Mouse (Mus musculus) hindbrain, embryonic 15.5 days (tissue): ENCODE results near the gene Tmsb15l. TPM values are rescaled to one million over a fixed set of nuclear protein-coding genes. Genes with fewer than 3 reads are reported as not detected.
"Not testable (repeated sequence)": the region's sequence is repeated elsewhere in the genome, so short reads cannot be mapped to it uniquely, and the experiment has no call there.

ENCODE experiments used
- ATAC-seq: fragments of 200-750 bp; cut with Nextera tagmentation; 2 replicates; pipeline ENCODE4 v1.8.0; 2017; ENCODE audit warnings: low read depth, moderate number of reproducible peaks, moderate TSS enrichment; ENCODE audit not compliant: low FRiP score
- H3K27ac ChIP-seq: fragments of 300-500 bp; sonication (generic); replicated peaks from 2 replicates; pipeline ENCODE4 v1.5.1; 2015; ENCODE audit warnings: mild to moderate bottlenecking, inconsistent platforms
- H3K27me3 ChIP-seq: fragments of 300-500 bp; sonication (generic); 2 replicates; pipeline ENCODE4 v1.6.1; 2015; ENCODE audit warnings: control low read depth, inconsistent platforms
- H3K36me3 ChIP-seq: fragments of 300-500 bp; sonication (generic); 2 replicates; pipeline ENCODE4 v1.6.1; 2015; ENCODE audit warnings: control low read depth, inconsistent platforms
- H3K4me1 ChIP-seq: fragments of 300-500 bp; sonication (generic); replicated peaks from 2 replicates; pipeline ENCODE4 v1.6.1; 2015; ENCODE audit warnings: control low read depth, inconsistent platforms
- H3K4me2 ChIP-seq: fragments of 300-500 bp; sonication (generic); 2 replicates; pipeline ENCODE4 v1.6.1; 2015; ENCODE audit warnings: moderate library complexity, mild to moderate bottlenecking, inconsistent platforms
- H3K4me3 ChIP-seq: fragments of 300-500 bp; sonication (generic); 2 replicates; pipeline ENCODE4 v1.5.1; 2015; ENCODE audit warnings: mild to moderate bottlenecking, inconsistent platforms
- H3K9ac ChIP-seq: fragments of 300-500 bp; sonication (generic); 2 replicates; pipeline ENCODE4 v1.6.1; 2015; ENCODE audit warnings: inconsistent platforms
- H3K9me3 ChIP-seq: fragments of 300-500 bp; sonication (generic); 2 replicates; pipeline ENCODE4 v1.6.1; 2016; ENCODE audit warnings: control low read depth, inconsistent platforms
- WGBS: fragments of 180-500 bp; shearing (Covaris S2); methylation state at CpG from one replicate; pipeline ENCODE4 v1.1.7; 2015; 5-methylcytosine and 5-hydroxymethylcytosine counted together
- polyA plus RNA-seq: library from polyadenylated mRNA; unstranded; fragments of >200 nt; fragmentation: Nextera tagmentation; extraction: Ambion mirVana; gene quantifications from 2 replicates; pipeline ENCODE4 v1.2.1, GENCODE M21; 2015

Gene Tmsb15l
- polyA plus RNA-seq, 1 experiment from 2014 or later = 7.5 TPM

GRCm38 (mm10) chrX:136975397-136975796, 1.3 kb downstream of the Tmsb15l start, which contains the start of gene Tmsb15b2:
Gene Tmsb15b2 (minus strand): TSS chrX:136975497.
- not testable (repeated sequence) for H3K4me1 ChIP-seq, H3K27me3 ChIP-seq, ATAC-seq, H3K9me3 ChIP-seq, H3K27ac ChIP-seq, H3K36me3 ChIP-seq
- whole genome bisulfite sequencing = 89% methylated on average over 6 of the region's 6 CpGs
- H3K4me3 ChIP-seq = peak within 1 kb of the TSS; percentile 46
- peak within 1 kb of the TSS; percentile 52 for H3K9ac ChIP-seq
- peak within 1 kb of the TSS; percentile 60 for H3K4me2 ChIP-seq

- H3K9me3 ChIP-seq = no peaks in the 10 kb centered on the region
- H3K27ac ChIP-seq = no peak overlapping the region
- no peaks in the 10 kb centered on the region for H3K27me3 ChIP-seq
- H3K36me3 ChIP-seq = no peaks in the 10 kb centered on the region
- H3K4me2 ChIP-seq = no peak overlapping the region
- no peak overlapping the region for H3K9ac ChIP-seq
- no peak for ATAC-seq
- no peak overlapping the region for H3K4me3 ChIP-seq
- H3K4me1 ChIP-seq = no peaks in the 10 kb centered on the region
- 28% methylated on average over 2 of the region's 2 CpGs for WGBS
Observed at GRCm38 (mm10) chrX:136959688-136960087, 17.0 kb downstream of the Tmsb15l start.

- H3K36me3 ChIP-seq, H3K27ac ChIP-seq, H3K9ac ChIP-seq, H3K9me3 ChIP-seq, H3K27me3 ChIP-seq, H3K4me1 ChIP-seq: not testable (repeated sequence)
- peak; percentile 17 for ATAC-seq
- 51% methylated on average over 5 of the region's 5 CpGs for WGBS
- Histone ChIP-seq H3K4me3 (peak overlapping the region; percentile 46), H3K4me2 (peak overlapping the region; percentile 52)
Observed at GRCm38 (mm10) chrX:136958300-136958699, 18.4 kb downstream of the Tmsb15l start.

GRCm38 (mm10) chrX:136957583-136958279, 18.9 kb downstream of the Tmsb15l start:
- H3K9ac ChIP-seq = peak overlapping the region; percentile 45
- H3K4me3 ChIP-seq = peak overlapping the region; percentile 46
- H3K4me1 ChIP-seq, H3K36me3 ChIP-seq, H3K27me3 ChIP-seq, H3K27ac ChIP-seq, H3K9me3 ChIP-seq: not testable (repeated sequence)
- WGBS = 31% methylated on average over 13 of the region's 13 CpGs
- peak overlapping the region; percentile 52 for H3K4me2 ChIP-seq
- peak; percentile 100 for ATAC-seq

- Histone ChIP-seq H3K27ac (no peak overlapping the region), H3K9ac (no peak overlapping the region), H3K4me2 (no peak overlapping the region), H3K4me1 (no peaks in the 10 kb centered on the region), H3K36me3 (no peaks in the 10 kb centered on the region), H3K9me3 (no peaks in the 10 kb centered on the region), H3K27me3 (no peaks in the 10 kb centered on the region), H3K4me3 (no peak overlapping the region)
- WGBS = 58% methylated on average over 3 of the region's 3 CpGs
- ATAC-seq = no peak
Observed at GRCm38 (mm10) chrX:136937985-136938384, 38.7 kb downstream of the Tmsb15l start.

- no peaks in the 10 kb centered on the region for H3K36me3 ChIP-seq
- H3K27me3 ChIP-seq = no peaks in the 10 kb centered on the region
- ATAC-seq = no peak
- H3K9me3 ChIP-seq = no peaks in the 10 kb centered on the region
- no peak within 1 kb of the TSS for H3K9ac ChIP-seq
- no peak within 1 kb of the TSS for H3K4me3 ChIP-seq
- 93% methylated on average over 14 of the region's 14 CpGs for WGBS
- H3K27ac ChIP-seq = no peak within 1 kb of the TSS
- no peaks in the 10 kb centered on the region for H3K4me1 ChIP-seq
- H3K4me2 ChIP-seq = no peak within 1 kb of the TSS
Observed at GRCm38 (mm10) chrX:136927031-136927430, 49.6 kb downstream of the Tmsb15l start, which contains the start of gene H2bfm. Gene H2bfm (plus strand): TSS chrX:136927325.

- H3K9ac ChIP-seq = no peak overlapping the region
- H3K4me2 ChIP-seq = no peak overlapping the region
- H3K27ac ChIP-seq = no peak overlapping the region
- H3K36me3 ChIP-seq = no peaks in the 10 kb centered on the region
- H3K27me3 ChIP-seq = no peaks in the 10 kb centered on the region
- H3K4me1 ChIP-seq = no peaks in the 10 kb centered on the region
- no peaks in the 10 kb centered on the region for H3K9me3 ChIP-seq
- no peak for ATAC-seq
- H3K4me3 ChIP-seq = no peak overlapping the region
Observed at GRCm38 (mm10) chrX:136925863-136926262, 50.8 kb downstream of the Tmsb15l start.

Other genes with a start within 250 kb of the Tmsb15l start
- 523 and 538 TPM in 2 replicates for gene Morf4l2, start 233.2 kb downstream of the Tmsb15l start, polyA plus RNA-seq
- gene Glra4, start 196.7 kb downstream of the Tmsb15l start, polyA plus RNA-seq = 0.09 and 0.13 TPM in 2 replicates
- 15.0 and 16.4 TPM in 2 replicates for gene Plp1, start 154.2 kb downstream of the Tmsb15l start, polyA plus RNA-seq
- gene Rab9b, start 108.1 kb downstream of the Tmsb15l start, polyA plus RNA-seq = 21.3 and 24.2 TPM in 2 replicates
- not detected in 2 replicates for gene H2bfm, start 49.5 kb downstream of the Tmsb15l start, polyA plus RNA-seq
- gene Tmsb15b2, start 1.4 kb downstream of the Tmsb15l start, polyA plus RNA-seq = 78.8 and 84.8 TPM in 2 replicates
- 29.2 and 36.6 TPM in 2 replicates for gene Tmsb15b1, start within 50 bp of the Tmsb15l start, polyA plus RNA-seq
- 409 and 412 TPM in 2 replicates for gene Zcchc18, start 16.3 kb upstream of the Tmsb15l start, polyA plus RNA-seq
- gene Slc25a53, start 61.4 kb upstream of the Tmsb15l start, polyA plus RNA-seq = 12.1 and 14.6 TPM in 2 replicates
- gene Fam199x, start 72.7 kb upstream of the Tmsb15l start, polyA plus RNA-seq = 7.2 and 7.3 TPM in 2 replicates
- gene Esx1, start 145.2 kb upstream of the Tmsb15l start, polyA plus RNA-seq = not detected in 2 replicates